Mouse (Mus musculus): ENCODE results near the gene Prdx1. TPM values are rescaled to one million over a fixed set of nuclear protein-coding genes. Genes with fewer than 3 reads are reported as not detected.

The Prdx1 gene
- polyA plus RNA-seq, 1 experiment from 2014 or later = 967 TPM

GRCm38 (mm10) chr4:116707666-116708065, 22.3 kb downstream of the Prdx1 start:
- Histone ChIP-seq H3K4me3 (peak overlapping the region; percentile 63), H3K27me3 (replicated peaks) (no peaks in the 10 kb centered on the region), H3K9ac (peak overlapping the region; percentile 85), H3K4me1 (peaks cover 16% of the 10 kb centered on the region), H3K4me2 (peak overlapping the region; percentile 87), H3K27ac (replicated peaks) (peak overlapping the region; percentile 53), H3K36me3 (peaks cover 26% of the 10 kb centered on the region), H3K9me3 (no peaks in the 10 kb centered on the region)
- ATAC-seq (ENCODE audit: extremely low read depth, insufficient number of reproducible peaks, low FRiP score, low TSS enrichment) = no peak
- 12% methylated on average over 9 of the region's 9 CpGs for WGBS

DNA sequence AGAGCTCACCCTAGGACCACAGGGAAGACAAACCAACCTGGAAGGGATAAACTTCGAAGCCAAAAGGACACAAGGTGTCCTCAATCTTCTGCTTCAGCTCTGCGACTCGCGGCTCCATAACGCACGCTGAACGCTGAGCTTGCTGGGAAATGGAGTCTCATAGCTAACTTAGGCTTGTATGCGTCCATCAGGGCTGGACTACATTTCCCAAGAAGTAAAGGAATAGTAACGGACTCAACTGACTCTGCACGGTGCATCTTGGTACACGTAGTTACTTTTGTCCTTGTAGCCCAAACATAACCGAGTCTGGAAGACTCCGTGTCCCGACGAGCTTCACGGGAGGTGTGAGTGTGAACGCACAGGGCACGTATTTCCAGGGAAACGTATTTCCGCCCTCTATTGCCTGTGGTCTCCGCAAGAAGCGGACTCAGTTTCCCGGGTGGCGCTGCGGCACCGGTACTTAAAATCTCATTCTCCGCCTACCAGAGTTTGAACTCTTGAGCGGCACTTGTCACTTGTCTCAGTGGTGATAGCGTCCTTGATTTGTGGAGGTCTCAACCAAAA, 22.9 kb downstream of the Prdx1 start, which contains the start of the genes Mmachc and Ccdc163:
Mmachc (minus strand) TSS at position 206 of the 564 bp plus-strand sequence.
Ccdc163 (plus strand) TSS at position 309 of the 564 bp plus-strand sequence.
- no peaks in the 10 kb centered on the region for H3K27me3 ChIP-seq (replicated peaks)
- peak within 1 kb of the TSS; percentile 63 for H3K4me3 ChIP-seq
- peak within 1 kb of the TSS; percentile 87 for H3K4me2 ChIP-seq
- H3K27ac ChIP-seq (replicated peaks) = peak within 1 kb of the TSS; percentile 53
- peaks cover 20% of the 10 kb centered on the region for H3K36me3 ChIP-seq
- peaks cover 16% of the 10 kb centered on the region for H3K4me1 ChIP-seq
- H3K9me3 ChIP-seq = no peaks in the 10 kb centered on the region
- under 1% methylated on average over 29 of the region's 29 CpGs for whole genome bisulfite sequencing
- H3K9ac ChIP-seq = peak within 1 kb of the TSS; percentile 85
- ATAC-seq (ENCODE audit: extremely low read depth, insufficient number of reproducible peaks, low FRiP score, low TSS enrichment) = peak; percentile 95

- WGBS = 5% methylated on average over 9 of the region's 9 CpGs
- no peak overlapping the region for H3K27ac ChIP-seq (replicated peaks)
- H3K4me2 ChIP-seq = peak overlapping the region; percentile 87
- peaks cover 16% of the 10 kb centered on the region for H3K4me1 ChIP-seq
- no peaks in the 10 kb centered on the region for H3K27me3 ChIP-seq (replicated peaks)
- peak overlapping the region; percentile 63 for H3K4me3 ChIP-seq
- H3K9me3 ChIP-seq = no peaks in the 10 kb centered on the region
- no peak for ATAC-seq (ENCODE audit: extremely low read depth, insufficient number of reproducible peaks, low FRiP score, low TSS enrichment)
- H3K36me3 ChIP-seq = peaks cover 14% of the 10 kb centered on the region
- H3K9ac ChIP-seq = peak overlapping the region; percentile 82
Observed at GRCm38 (mm10) chr4:116708791-116709390, 23.5 kb downstream of the Prdx1 start.

- Histone ChIP-seq H3K36me3 (peaks cover 8% of the 10 kb centered on the region), H3K9ac (no peak overlapping the region), H3K4me1 (peaks cover 16% of the 10 kb centered on the region), H3K4me2 (no peak overlapping the region), H3K27me3 (replicated peaks) (no peaks in the 10 kb centered on the region), H3K4me3 (no peak overlapping the region), H3K27ac (replicated peaks) (no peak overlapping the region), H3K9me3 (no peaks in the 10 kb centered on the region)
- ATAC-seq (ENCODE audit: extremely low read depth, insufficient number of reproducible peaks, low FRiP score, low TSS enrichment) = no peak
- WGBS = 87% methylated on average over 2 of the region's 2 CpGs
Observed at GRCm38 (mm10) chr4:116710154-116710553, 24.8 kb downstream of the Prdx1 start.

DNA sequence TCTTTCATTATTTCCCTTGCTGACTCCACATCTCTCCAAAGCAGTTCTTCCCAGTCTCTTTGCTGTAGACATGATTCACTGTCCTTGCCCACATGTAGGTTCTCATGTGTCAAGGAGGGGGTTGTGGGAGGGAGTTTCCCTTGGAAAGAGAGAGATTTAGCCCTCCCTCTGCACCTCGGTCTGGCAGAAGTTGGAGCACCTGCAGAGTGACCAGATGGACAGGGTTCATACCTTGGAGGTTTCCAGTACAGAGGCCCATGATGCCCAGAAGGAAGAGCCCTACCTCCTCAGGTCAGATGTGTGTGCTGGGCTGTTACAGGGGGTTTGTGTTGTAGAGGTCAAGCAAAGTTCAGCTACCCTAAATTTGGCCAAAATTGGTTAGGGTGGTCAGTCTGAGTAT, 27.2 kb downstream of the Prdx1 start:
- 71% methylated on average over 1 of the region's 1 CpGs for WGBS
- ATAC-seq (ENCODE audit: extremely low read depth, insufficient number of reproducible peaks, low FRiP score, low TSS enrichment) = no peak

DNA sequence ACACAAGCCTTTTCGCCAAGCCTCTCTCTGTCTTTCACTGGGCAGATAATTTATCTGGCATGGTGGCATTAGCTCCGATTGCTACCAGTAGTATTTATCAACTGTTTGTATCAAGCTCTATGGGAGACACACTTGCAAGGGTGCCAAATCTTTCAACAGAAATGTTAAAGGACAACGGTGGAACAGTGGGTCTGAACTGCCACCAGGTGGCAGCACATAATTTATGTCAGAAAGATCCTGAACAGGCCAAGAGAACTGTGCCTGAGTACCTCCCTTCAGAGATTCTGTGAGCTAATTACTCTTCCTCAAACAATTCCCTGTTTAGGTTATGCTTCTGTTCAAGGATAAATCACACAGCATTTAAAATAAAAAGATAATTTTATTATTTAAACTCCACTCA, 34.1 kb downstream of the Prdx1 start:
- Histone ChIP-seq H3K4me3 (no peak overlapping the region), H3K9ac (no peak overlapping the region), H3K27ac (replicated peaks) (no peak overlapping the region), H3K4me2 (no peak overlapping the region), H3K9me3 (no peaks in the 10 kb centered on the region), H3K4me1 (peaks cover 18% of the 10 kb centered on the region), H3K36me3 (peaks cover 15% of the 10 kb centered on the region), H3K27me3 (replicated peaks) (no peaks in the 10 kb centered on the region)
- 15% methylated on average over 3 of the region's 3 CpGs for WGBS
- no peak for ATAC-seq (ENCODE audit: extremely low read depth, insufficient number of reproducible peaks, low FRiP score, low TSS enrichment)

More for the DNA sequence above, 27.2 kb downstream of the Prdx1 start:
- H3K9ac ChIP-seq = no peak overlapping the region
- no peak overlapping the region for H3K4me2 ChIP-seq
- no peak overlapping the region for H3K27ac ChIP-seq (replicated peaks)
- H3K4me3 ChIP-seq = no peak overlapping the region
- H3K9me3 ChIP-seq = no peaks in the 10 kb centered on the region
- H3K4me1 ChIP-seq = peaks cover 11% of the 10 kb centered on the region
- H3K36me3 ChIP-seq = peaks cover 18% of the 10 kb centered on the region
- H3K27me3 ChIP-seq (replicated peaks) = no peaks in the 10 kb centered on the region

DNA sequence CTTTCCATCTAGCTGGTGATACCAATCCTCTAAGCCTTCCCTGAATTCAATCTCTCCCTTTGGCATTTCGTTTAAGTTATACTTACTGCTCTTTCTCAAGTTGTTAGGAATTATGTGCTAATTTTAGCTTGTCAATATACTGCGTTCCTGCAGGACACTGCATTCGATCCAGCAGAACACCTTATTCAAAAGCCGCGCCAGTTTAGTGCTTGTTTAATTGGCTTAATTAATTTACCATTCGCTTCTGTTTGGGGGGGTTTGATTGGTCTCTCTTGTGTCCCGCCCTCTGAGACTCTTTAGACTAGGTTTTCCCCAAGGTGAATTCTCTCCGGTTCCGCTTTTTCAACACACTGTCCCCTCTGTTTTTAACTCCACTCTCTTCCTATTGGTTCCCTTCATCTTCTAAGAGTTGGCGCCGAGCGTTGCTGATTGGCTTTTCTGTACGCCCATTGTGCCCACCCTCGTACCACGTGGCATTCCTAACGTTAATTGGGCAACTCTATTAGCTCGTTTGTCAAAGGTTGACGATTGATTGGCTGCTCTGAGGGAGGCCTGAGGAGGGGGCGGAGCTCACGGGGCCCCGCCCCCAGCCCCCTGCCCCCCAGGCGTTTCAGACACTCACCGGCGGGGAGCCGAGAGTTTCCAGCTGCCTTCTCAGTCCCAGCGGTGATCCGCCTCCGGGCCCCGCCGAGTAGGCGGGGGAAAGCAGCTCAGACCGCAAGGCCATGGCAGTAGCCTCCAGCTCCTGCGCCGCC, 35.2 kb downstream of the Prdx1 start, which contains the start of gene Tesk2:
Tesk2 (plus strand) TSS at position 606 of the 755 bp plus-strand sequence.
- peak within 1 kb of the TSS; percentile 88 for H3K27ac ChIP-seq (replicated peaks)
- peak within 1 kb of the TSS; percentile 90 for H3K9ac ChIP-seq
- ATAC-seq (ENCODE audit: extremely low read depth, insufficient number of reproducible peaks, low FRiP score, low TSS enrichment) = peak; percentile 96
- H3K4me3 ChIP-seq = peak within 1 kb of the TSS; percentile 86
- whole genome bisulfite sequencing = under 1% methylated on average over 34 of the region's 34 CpGs
- H3K4me1 ChIP-seq = peaks cover 18% of the 10 kb centered on the region
- peak within 1 kb of the TSS; percentile 96 for H3K4me2 ChIP-seq
- no peaks in the 10 kb centered on the region for H3K27me3 ChIP-seq (replicated peaks)
- no peaks in the 10 kb centered on the region for H3K9me3 ChIP-seq
- peaks cover 6% of the 10 kb centered on the region for H3K36me3 ChIP-seq

DNA sequence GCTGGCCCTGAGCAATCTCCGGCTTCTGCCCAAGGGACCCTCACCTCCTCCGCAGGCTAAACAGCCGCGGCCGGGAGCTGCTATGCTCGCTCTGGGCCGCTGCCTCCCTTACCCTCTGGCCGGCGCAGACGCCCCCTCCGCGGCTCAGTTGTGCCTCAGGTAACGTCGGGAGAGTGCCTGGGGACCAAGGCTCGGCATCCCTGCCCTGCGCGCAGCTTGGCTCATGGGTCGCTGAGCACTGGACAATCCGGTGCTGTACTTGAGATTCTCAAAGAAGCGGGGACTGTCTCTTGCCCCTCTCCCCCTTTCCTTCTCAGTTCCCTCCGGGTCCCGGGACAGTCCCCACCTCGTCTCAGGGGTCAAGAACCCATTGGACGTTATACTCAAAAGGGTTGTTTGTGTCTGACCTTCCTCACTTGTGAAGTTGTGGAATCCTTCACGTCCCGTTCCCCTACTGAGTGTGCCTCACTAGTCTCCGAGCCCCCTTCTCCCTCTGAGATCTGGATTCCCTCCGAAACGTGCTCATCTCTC, 35.8 kb downstream of the Prdx1 start:
- WGBS = 1% methylated on average over 29 of the region's 29 CpGs
- Histone ChIP-seq H3K36me3 (peaks cover 2% of the 10 kb centered on the region; the same call in 1 of the 2 replicates), H3K4me3 (peak overlapping the region; percentile 86), H3K9ac (peak overlapping the region; percentile 90), H3K4me1 (peaks cover 18% of the 10 kb centered on the region), H3K27ac (replicated peaks) (peak overlapping the region; percentile 88), H3K9me3 (no peaks in the 10 kb centered on the region), H3K27me3 (replicated peaks) (no peaks in the 10 kb centered on the region), H3K4me2 (peak overlapping the region; percentile 96)
- peak; percentile 44; the same call in 1 of the 2 replicates for ATAC-seq (ENCODE audit: extremely low read depth, insufficient number of reproducible peaks, low FRiP score, low TSS enrichment)

DNA sequence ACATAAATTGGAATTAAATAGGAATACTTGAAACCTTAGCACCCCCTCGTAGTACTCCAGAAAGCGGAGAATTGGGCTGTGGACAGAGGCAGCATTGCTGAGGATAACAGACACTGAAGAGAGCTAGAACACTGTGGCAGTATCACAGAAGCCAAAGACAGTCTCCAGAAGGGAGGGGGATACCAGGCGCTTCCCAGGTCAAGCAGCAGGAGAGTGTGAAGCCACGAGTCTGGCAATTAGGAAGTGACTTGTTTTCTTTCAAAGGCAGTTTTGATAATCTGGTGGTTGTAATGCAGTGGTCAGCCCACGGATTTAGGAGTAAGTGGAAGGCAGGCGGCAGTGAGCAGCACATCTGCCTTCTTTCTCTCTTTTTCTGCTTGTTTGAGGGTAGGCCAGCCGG, 36.9 kb downstream of the Prdx1 start:
- peak overlapping the region; percentile 86 for H3K4me3 ChIP-seq

GRCm38 (mm10) chr4:116725444-116725843, 40.1 kb downstream of the Prdx1 start:
- ATAC-seq (ENCODE audit: extremely low read depth, insufficient number of reproducible peaks, low FRiP score, low TSS enrichment) = no peak

More for the DNA sequence above, 36.9 kb downstream of the Prdx1 start:
- Histone ChIP-seq H3K4me1 (peaks cover 18% of the 10 kb centered on the region), H3K9ac (0 out of 2 replicates have a peak overlapping the region, but pooled peaks have one; percentile 90), H3K9me3 (no peaks in the 10 kb centered on the region), H3K27ac (replicated peaks) (no peak overlapping the region), H3K36me3 (no peaks in the 10 kb centered on the region), H3K27me3 (replicated peaks) (no peaks in the 10 kb centered on the region), H3K4me2 (peak overlapping the region; percentile 96)
- ATAC-seq (ENCODE audit: extremely low read depth, insufficient number of reproducible peaks, low FRiP score, low TSS enrichment) = no peak
- 32% methylated on average over 7 of the region's 7 CpGs for WGBS

GRCm38 (mm10) chr4:116727401-116727800, 42.1 kb downstream of the Prdx1 start:
- H3K4me2 ChIP-seq = no peak overlapping the region
- ATAC-seq (ENCODE audit: extremely low read depth, insufficient number of reproducible peaks, low FRiP score, low TSS enrichment) = no peak
- H3K4me3 ChIP-seq = no peak overlapping the region
- no peaks in the 10 kb centered on the region for H3K27me3 ChIP-seq (replicated peaks)
- H3K36me3 ChIP-seq = no peaks in the 10 kb centered on the region
- H3K9ac ChIP-seq = no peak overlapping the region
- H3K4me1 ChIP-seq = peaks cover 8% of the 10 kb centered on the region
- WGBS = 73% methylated on average over 3 of the region's 3 CpGs
- no peak overlapping the region for H3K27ac ChIP-seq (replicated peaks)
- H3K9me3 ChIP-seq = no peaks in the 10 kb centered on the region

More at GRCm38 (mm10) chr4:116725444-116725843, 40.1 kb downstream of the Prdx1 start:
- Histone ChIP-seq H3K9ac (no peak overlapping the region), H3K4me1 (peaks cover 13% of the 10 kb centered on the region), H3K4me2 (no peak overlapping the region), H3K27ac (replicated peaks) (no peak overlapping the region), H3K4me3 (no peak overlapping the region), H3K36me3 (no peaks in the 10 kb centered on the region), H3K27me3 (replicated peaks) (no peaks in the 10 kb centered on the region), H3K9me3 (no peaks in the 10 kb centered on the region)
- 72% methylated on average over 5 of the region's 5 CpGs for WGBS

Measured in heart, embryonic 13.5 days (tissue).